Mouse (Mus musculus): ENCODE results near the gene Dennd4b.

Gene Dennd4b

GRCm38 (mm10) chr3:90253653-90254418 lies 11.1 kb upstream of the Dennd4b start, which contains the start of gene Crtc2:
Gene Crtc2, plus strand, starts transcription at chr3:90254163.
- DNase-seq: peak; percentile 97

- DNase-seq: no peak
Observed at GRCm38 (mm10) chr3:90254419-90255193, 10.4 kb upstream of the Dennd4b start.

- DNase-seq: no peak
Observed at GRCm38 (mm10) chr3:90255194-90255565, 9.8 kb upstream of the Dennd4b start.

GRCm38 (mm10) chr3:90255784-90256353 lies 9.1 kb upstream of the Dennd4b start:
- no peak for DNase-seq

GRCm38 (mm10) chr3:90256731-90257530 lies 8.1 kb upstream of the Dennd4b start:
- peak; percentile 41 for DNase-seq

- peak; percentile 41 for DNase-seq
Observed at GRCm38 (mm10) chr3:90258521-90258920, 6.5 kb upstream of the Dennd4b start.

- DNase-seq: no peak
Observed at GRCm38 (mm10) chr3:90263121-90263771, 1.7 kb upstream of the Dennd4b start.

GRCm38 (mm10) chr3:90264687-90265033 lies 325 bp upstream of the Dennd4b start:
- no peak for DNase-seq

- DNase-seq: no peak
Observed at GRCm38 (mm10) chr3:90265932-90266741, 1.2 kb downstream of the Dennd4b start.

- DNase-seq: no peak
Observed at GRCm38 (mm10) chr3:90266901-90267775, 2.2 kb downstream of the Dennd4b start.

- DNase-seq: no peak
Observed at GRCm38 (mm10) chr3:90268190-90268589, 3.2 kb downstream of the Dennd4b start.

GRCm38 (mm10) chr3:90268971-90269370 lies 4.0 kb downstream of the Dennd4b start:
- DNase-seq: no peak

GRCm38 (mm10) chr3:90270784-90271183 lies 5.8 kb downstream of the Dennd4b start:
- DNase-seq: no peak

- no peak for DNase-seq
Observed at GRCm38 (mm10) chr3:90272170-90272569, 7.2 kb downstream of the Dennd4b start.

- no peak for DNase-seq
Observed at GRCm38 (mm10) chr3:90273855-90274254, 8.9 kb downstream of the Dennd4b start.

- DNase-seq: no peak
Observed at GRCm38 (mm10) chr3:90275286-90275685, 10.3 kb downstream of the Dennd4b start.

GRCm38 (mm10) chr3:90276858-90277257 lies 11.9 kb downstream of the Dennd4b start:
- no peak for DNase-seq

GRCm38 (mm10) chr3:90277793-90278192 lies 12.8 kb downstream of the Dennd4b start:
- no peak for DNase-seq

GRCm38 (mm10) chr3:90278211-90278610 lies 13.2 kb downstream of the Dennd4b start:
- DNase-seq: no peak

- no peak for DNase-seq
Observed at GRCm38 (mm10) chr3:90279216-90279615, 14.2 kb downstream of the Dennd4b start.

- no peak for DNase-seq
Observed at GRCm38 (mm10) chr3:90279743-90280142, 14.8 kb downstream of the Dennd4b start.

Measured in kidney, postnatal 14 days (tissue).